Mouse (Mus musculus) adrenal gland, adult 18-20 months (tissue): Measurements from ENCODE around the gene Fat3. TPM values are rescaled to one million over a fixed set of nuclear protein-coding genes. Genes with fewer than 3 reads are reported as not detected.

Experiments
- DNase-seq, 2 experiments: peaks; one replicate each; pipeline ENCODE4 v3.0.0; 2021 to 2022; ENCODE audit warnings: low spot score in 2 of 2
- total RNA-seq, 2 experiments: library from RNA; stranded (reverse); gene quantifications; 1 replicate in 1 of 2; 2 replicates in 1 of 2; pipeline ENCODE4 v1.2.3; 2021

Fat3 gene
- total RNA-seq, 2 experiments from 2014 or later: 1.9 to 2.1 TPM

DNA sequence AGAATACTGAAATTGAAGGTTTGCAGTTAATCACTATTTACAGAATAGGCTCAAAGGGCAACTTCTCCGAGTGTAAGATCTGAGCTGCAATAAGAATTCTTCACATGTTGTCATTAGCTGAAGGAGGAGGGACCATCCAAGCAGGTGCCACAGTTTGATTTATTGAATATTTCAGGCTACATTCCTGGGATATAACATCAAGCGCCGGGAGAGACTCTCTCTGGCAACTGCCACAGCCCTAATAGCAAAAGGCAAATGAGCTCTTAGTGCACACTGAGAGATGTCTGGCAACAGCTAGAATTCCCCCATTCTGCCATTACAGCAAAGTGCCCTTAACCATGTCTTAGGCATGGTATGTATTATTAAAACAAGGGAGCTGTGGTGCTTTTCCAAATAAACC, 61.1 kb downstream of the Fat3 start:
- no peak for DNase-seq

DNA sequence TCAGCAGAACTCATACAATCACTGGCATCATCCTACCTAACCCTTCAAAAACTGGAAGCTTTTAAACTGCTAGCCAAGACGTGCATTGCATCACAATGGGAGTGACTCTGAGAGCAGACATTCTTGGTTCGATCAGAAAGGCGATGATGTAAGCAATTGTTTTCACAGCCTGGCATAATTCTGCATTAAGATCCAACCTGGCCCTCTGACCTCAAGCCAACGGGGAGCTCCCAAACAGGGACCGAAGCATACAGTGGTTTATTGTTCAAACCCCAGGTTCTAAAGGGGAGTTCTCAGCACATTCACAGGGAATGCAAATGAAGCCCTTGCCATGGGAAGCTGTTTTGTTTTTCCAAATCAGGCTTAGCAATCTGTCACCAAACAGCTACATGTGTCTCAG, 63.3 kb downstream of the Fat3 start:
- no peak for DNase-seq

DNA sequence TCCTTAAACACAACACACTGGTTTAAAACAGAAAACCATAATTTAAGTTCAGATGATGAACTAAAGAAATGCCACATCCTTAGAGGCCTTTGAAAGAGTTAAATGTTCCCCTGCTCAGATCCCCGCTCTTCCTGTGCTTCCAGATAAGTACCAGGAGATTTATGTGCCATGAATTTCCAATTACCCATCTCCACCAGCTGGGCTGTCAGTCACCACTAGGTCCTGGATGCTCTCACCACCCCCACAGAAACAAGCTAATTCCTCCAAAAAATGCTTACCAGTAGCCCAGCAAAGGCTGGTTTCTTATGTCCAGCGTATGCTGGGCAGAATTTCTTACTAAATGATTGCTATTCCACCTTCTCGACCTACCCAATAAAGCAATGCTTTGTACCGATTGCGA, 72.5 kb downstream of the Fat3 start:
- DNase-seq: no peak

DNA sequence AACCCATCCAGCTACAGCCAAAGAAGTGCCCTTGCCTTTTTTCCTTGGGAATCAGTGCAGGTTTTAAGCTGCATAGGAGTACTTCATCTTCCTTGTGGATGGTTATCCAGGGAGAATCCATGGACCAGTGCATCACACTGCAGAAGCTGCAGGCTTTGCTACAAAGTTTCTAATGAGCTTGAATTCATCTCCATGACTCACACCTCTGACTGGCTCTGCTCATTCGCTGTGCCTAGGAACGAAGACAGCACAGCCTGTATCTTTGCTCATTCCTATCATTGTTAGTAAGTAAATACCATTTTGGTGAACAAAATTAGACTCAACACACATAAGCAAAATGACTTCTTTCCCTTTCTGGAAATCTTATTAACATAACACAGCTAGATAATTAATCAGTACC, 78.4 kb downstream of the Fat3 start:
- no peak for DNase-seq

DNA sequence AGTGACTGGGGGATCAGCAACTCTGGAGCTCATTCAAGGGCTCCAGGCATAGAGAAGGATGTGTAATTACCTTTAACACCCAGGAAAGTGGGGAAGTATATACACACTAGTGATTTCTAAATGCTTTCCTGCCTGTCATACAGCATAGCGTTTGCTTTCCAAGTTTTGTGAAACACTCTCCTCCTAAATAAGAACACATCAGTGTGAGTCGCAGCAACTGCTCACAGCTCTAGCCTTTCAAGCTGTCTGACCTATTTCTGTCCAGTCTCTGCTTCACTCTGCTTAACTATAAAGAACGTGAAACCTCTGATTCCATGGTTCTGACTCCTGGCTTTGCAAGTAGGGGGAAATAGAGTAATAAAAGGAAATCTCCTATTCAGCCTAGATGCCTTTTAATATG, 98.3 kb downstream of the Fat3 start:
- DNase-seq: no peak

DNA sequence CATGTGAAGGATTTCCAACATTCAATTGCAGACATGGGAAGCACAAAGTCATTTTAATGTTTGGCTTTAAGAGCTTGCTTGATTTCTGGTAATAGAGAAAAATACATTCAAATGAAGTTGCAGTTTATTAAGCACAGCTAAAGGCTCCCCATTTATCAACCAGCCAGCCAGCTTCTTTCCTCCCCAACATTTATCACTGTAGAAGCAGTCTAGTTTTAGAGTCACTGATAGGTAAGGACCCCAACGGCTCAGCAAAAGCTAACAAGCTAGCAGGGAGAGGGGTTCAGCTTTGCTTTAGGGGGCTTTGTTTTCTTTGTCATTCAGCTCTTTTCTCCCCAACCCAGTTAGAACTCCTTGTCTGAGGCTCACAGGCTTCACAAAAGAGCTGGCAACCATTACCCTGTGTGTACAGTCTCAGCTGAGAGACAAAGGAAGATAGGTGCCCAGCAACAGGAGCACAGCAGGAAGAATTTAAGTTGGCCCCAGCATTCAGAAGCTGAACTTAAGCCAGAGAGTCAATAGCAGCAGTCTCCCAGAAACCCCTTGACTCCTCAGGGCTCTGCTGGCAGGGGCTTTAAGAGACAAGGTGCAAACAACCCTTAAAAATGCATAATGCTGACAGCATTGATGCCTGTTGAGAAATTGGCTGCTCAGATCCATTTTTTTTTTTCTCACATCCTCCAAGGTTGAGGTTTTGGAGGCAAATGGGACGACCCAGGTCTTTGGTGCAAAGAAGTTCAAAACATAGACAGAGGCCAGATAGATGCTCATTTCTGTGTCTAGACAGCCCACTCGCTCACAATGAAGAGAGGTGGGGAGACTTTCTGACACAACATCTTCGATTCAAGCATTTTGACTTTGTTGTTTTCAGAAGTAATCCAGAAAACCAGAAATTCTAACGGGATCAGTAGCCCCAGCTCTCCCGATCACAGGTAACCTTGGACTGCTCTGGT, 102.1 kb downstream of the Fat3 start:
- no peak for DNase-seq

DNA sequence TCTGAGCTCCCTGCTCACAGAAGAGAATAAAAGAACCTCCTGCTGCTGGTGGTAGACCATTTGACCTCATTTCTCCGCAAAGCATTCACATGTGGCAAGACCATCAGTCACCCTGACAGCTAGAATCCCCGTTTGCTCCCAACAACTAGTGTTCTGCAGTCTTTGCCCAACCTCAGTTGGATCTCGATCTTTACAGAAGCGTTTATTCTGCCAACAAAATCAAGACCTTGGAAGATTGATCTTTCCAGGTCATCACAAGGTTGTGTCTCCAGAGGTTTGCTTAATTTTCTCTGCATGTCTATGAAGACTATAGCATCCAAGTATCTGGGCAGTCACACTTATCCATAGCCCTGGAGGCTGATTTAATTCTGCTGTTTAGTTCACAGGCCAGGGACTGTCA, 111.9 kb downstream of the Fat3 start:
- DNase-seq: no peak

DNA sequence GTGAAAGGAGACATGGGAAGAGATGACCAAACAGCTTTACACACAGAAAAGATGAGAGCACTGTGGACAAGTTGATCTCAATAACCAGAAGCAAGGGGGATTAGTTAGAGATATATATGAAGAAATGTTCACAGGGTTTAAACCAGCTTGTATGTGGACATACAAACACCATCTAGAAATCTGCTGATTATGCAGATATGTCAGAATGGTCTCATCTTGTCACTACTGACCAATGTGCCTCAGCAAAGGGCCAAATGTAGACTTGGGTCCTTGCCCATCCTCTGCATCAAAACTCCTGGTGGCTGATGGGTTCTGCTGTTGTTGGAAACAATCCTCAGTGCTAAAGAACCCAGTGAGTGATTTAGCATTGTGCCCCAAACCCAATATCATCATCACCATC, 113.6 kb downstream of the Fat3 start:
- no peak for DNase-seq

DNA sequence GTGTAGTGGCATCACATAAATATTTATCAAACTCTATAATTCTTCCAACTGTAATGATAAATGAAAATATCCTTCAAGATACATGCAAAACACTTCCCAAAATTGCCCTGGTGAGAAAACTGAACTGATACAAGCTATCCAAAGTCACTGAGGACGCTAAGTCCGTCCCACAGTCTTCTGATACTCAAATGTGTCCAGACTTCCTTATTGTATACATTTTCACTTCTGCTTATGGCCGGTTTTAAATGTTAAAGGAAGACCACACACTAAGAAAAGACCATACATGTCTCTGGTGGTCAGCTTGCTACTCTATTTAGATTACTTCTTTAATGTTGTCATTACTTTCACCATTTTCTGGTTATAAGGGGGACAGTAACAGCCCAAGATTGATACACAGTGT, 137.4 kb downstream of the Fat3 start:
- no peak for DNase-seq

DNA sequence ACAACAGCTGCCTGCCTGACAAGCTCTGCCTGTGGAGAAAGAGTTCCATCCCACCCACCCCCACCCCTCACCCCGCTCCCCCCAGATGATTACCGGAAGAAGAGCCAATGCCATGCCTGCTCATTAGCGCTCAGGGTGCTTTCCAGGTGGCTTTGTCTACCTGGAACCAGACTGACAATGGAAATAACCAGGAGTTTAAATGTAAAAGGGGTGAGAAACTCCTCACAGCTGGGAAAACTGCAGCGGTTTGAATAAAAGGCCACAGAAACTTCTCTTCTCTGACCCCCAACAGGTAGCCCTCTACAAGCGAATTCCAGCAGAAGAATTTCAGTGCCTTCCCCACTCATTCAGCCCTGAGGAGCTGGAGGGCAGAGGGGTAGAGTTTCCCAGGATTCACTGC, 139.3 kb downstream of the Fat3 start:
- no peak for DNase-seq

DNA sequence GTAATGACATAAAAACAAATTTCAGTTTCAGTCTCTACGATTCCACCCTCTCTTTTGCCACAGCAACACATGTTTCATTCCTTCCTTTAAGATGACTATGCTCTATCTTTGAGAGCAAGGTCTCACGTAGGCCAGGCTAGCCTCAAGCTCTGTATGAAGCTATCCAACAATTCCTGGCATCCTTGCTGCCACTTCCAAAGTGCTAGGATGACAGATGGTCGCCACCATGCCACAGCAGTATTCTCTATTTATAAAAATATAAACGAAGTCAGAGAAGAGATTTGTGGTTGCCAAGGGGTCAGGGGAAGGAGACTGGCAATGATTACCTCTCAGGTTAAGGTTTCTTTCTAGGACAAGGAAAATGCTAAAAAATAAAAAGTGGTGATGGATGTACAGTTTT, 144.4 kb downstream of the Fat3 start:
- DNase-seq: no peak

DNA sequence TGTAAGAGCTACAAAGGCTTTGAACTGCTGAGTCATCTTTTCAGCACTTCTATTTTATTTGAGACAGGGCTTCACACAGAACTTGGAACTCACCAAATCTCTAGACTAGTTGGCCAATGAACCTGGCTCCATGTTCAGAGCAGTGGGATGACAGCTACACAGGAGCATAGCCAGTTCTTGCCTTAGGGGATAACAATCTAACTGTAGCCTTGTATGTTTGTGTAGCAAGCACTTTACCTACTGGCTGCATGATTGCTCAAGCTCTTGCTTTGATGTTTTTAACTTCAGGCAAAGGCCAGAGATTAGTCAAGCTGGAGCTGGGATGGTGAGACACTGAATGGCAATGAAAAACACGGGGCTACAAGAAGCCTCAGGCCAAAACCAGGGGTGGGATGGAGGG, 146.2 kb downstream of the Fat3 start:
- DNase-seq: no peak

DNA sequence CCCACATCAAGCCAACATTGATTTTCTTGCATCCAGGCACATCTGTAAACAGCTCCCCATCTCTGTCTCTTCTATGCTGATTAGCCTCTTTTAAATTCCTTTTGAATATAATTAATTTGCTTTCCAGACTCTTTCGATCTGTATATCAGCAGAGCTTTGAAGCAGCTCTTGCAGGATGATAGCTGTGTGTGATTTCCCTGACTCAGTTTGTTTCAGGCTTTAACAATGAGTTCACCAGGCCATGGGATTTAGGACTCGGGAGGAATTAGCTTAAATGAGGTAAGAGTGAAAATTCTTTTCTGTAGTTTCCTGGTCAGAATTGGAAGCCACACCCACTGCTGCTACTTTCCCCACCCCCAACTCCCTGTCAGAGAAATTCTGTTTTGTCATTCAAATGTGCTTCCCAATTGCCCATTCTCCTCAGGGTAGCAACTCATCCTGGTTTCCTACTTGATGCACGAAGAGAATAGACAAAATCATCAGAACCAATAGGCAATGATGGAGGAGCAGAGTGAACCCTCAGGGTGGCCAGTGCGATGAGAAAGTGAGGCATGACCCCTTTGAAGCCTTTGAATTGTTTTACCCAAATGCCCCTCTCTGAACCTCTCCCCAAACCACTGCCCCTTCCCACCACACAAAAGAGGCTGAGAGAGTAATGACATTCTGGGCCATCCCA, 147.9 kb downstream of the Fat3 start:
- no peak for DNase-seq

DNA sequence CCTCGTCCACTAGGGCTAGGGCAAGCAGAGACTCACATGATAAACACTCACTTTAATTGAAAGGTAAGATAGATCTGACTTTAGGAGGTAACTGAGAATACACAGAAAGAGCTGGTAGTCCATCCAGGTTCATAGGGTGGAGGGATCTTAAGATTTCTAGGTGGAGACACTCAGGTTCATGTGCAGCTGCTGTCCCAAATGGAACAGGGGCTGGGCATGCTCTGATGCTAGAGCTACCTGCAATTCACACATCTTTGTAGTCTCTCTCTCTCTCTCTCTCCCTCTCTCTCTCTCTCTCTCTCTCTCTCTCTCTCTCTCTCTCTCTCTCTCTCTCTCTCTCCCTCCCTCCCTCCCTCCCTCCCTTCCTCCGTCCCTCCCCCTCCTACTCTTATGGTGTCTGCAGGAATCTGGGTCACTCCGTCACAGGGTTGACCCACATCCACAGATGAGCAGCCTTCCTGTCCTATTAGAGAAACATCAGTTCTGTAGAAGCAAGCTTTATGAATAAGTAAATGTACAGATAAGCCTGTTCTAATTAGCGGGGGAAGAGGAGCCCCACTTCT, 148.5 kb downstream of the Fat3 start:
- DNase-seq: no peak

DNA sequence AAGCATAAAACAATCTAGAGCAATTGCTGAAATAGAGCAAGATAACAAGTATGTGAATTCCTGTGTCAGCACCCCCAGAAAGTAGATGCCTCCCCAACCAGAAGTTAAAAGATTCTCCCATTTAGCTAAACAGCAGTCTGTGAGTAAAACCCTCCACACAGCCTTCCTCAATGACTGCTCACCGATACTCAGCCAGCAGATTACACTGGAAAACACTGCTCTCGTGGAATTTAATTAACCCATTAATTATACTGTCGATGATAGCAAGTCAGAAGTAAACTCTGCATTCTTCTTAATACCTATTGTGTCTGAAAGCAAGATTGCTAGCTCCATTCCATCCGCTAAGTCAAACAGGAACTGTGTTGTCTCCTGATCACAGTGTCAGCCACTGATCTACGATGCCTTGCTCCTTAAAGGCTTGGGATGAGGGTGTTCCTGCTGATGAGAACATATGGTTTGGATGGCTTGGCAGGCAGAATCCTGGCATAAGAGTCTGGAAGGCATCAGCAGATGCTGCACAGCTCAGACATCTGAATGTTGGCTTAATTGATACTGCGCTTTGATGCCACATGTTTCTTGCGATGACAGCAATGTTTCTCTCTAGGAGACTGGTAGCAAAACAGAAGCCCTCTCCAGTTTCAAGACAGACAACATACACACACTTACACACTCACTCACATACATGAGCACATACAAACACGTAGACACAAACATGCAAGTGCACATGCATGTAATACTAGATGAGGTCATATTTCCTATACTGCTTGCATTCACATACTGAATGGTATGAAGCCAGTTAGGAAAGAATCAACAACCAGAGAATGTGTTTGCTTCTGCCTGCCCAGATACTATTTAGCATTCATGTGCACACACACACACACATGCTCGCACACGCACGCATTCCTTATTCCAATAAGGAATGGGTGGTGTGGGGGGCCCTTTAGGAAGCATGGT, 155.9 kb downstream of the Fat3 start:
- DNase-seq: no peak

DNA sequence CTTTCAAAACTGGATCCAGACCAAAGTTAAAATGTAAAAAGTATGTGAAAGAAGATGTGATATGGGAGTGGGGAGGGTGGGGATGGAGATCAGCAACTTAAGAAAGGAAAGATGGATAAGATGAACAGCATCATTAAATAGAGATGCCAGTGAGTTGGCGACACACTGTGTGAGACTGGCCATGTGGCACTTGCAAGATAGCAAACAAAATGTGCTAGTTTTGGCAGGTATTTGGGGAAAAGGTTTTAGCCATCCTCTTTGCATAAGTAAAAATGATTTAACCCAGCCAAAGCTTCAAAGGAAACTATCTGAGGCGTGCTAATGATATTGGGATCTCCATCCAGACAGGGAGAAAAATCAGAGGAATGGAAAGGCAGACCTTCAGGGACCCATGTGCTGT, 157.9 kb downstream of the Fat3 start:
- no peak for DNase-seq

DNA sequence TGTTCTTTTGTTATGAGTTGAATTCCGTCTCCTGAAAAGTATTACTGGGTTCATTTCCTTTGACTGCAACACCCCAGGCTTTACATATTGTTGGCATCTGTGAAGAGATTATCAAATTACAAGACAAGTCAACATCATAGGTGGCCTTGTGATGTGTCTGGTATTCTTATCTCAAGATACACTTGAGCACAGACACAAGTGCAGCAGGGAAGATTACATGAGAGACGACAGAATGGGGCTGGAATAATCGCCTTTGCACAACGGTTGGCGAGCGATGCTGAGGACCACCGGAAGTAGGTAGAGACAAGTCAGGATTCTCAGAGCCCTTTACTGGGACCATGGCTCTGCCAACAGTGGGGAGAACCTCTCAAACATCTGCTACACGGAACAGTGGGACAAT, 158.5 kb downstream of the Fat3 start:
- DNase-seq: no peak

DNA sequence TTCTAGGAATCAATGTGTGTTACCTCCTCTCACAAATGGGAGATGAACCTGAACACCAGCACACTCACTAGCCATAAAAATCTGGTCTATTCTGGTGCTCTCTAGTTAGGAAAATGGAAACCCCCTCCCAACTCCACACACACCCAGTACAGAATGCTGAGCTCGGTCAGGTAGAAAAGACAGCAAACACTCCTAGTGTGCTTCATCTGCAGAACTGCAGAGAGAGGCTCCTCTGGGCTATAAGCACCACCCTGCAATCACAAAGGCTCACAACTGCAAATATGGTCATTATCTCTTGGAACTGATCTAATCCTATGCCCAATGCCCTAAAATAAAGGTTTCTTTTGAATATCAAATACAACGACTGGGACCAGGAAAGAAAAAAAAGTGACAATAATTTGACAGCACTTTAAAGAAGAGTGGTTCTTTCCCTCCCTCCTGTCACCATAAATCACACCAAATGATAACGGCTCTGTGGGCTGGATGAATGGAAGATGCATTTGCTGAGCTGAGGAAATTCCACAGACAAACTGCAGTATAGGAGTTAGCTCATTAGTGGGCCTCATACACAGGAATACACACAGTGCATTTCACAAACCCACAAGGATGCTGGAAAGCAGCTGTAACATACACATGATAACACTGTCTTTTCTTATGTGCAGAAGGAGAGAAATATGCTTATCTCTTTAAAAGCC, 170.6 kb downstream of the Fat3 start:
- DNase-seq: no peak

DNA sequence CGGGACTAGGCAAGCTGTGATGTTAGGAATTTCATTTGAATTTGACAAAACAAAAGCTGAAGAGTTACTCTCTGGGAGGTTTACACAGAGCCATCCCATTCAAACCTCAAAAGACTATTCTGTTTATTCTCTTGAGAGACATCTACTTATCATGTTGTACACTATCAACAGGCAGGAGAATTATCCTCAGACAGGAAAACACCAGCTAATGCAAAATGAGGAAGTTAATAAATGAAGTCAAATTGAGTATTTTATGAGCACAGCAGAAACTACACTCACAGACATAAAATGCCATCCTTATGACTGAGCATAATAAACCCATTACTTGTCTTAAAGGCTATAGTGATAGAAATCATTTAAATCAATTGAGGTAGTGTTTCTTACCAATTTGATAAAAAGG, 182.1 kb downstream of the Fat3 start:
- DNase-seq: no peak

DNA sequence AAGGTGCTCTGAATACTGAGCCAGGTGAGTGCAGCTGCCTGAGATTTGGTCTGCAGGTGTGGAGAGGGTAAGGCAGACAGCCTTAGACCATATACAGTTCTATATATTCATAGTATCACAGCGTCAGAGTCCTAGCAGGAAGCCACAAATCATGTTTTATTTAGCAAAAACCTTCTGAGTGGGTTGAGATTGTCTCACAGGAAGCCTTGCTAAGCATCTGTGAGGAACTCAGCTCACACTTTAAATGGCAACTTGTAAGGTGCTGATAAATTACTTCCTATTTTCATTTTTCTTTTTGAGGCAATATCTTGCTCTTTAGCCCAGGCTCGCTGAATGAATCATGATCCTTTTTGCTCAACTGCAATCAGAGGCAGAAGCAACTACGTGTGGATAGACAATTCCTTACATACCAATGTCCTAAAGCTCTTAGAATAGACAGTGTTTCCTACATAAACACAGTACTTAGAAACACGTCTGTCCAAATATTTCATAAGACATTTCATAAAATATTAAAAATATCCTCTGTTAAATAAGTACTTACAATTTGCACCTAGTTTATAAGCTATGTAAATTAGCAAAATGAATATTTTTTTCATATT, 188.4 kb downstream of the Fat3 start:
- DNase-seq: no peak
